Mouse (Mus musculus): Measurements from ENCODE around the gene Prrg3. TPM values are rescaled to one million over a fixed set of nuclear protein-coding genes. Genes with fewer than 3 reads are reported as not detected.

Prrg3 gene
- polyA plus RNA-seq (2014; fragmentation: Nextera tagmentation; extraction: Ambion mirVana): 9.0 and 9.6 TPM in 2 replicates

GRCm38 (mm10) chrX:71962073-71963051 lies at the start of gene Prrg3:
TSS of gene Prrg3 (plus strand) at chrX:71962624.
- Histone ChIP-seq H3K36me3 (ENCODE audit: control insufficient read depth, insufficient read depth, low read length) (no peaks in the 10 kb centered on the region), H3K9me3 (ENCODE audit: control insufficient read depth, low read length) (no peaks in the 10 kb centered on the region), H3K4me3 (ENCODE audit: control insufficient read depth in 1 of 2, insufficient read depth in 1 of 2, low read depth in 1 of 2, low read length in 2 of 2) (peak within 1 kb of the TSS; percentile 46 to 47), H3K27ac (replicated peaks in 1 of 2; ENCODE audit: control insufficient read depth in 1 of 2, insufficient read depth in 1 of 2, low read depth in 2 of 2, low read length in 2 of 2) (no peak within 1 kb of the TSS; a peak in 2 of 4 replicates), H3K9ac (ENCODE audit: low read length) (peak within 1 kb of the TSS; percentile 66), H3K4me1 (ENCODE audit: control insufficient read depth in 2 of 2, insufficient read depth in 2 of 2, low read length in 2 of 2) (no peaks in the 10 kb centered on the region), H3K4me2 (ENCODE audit: low read length) (peak within 1 kb of the TSS; percentile 75), H3K27me3 (ENCODE audit: control insufficient read depth, insufficient read depth, low read length) (peaks cover 9% of the 10 kb centered on the region)
- peak; percentile 76 for ATAC-seq (ENCODE audit: insufficient number of reproducible peaks, insufficient read depth, low FRiP score, low read depth)
- 15% methylated on average over 56 of the region's 72 CpGs for WGBS

- Histone ChIP-seq H3K4me1 (ENCODE audit: control insufficient read depth in 2 of 2, insufficient read depth in 2 of 2, low read length in 2 of 2) (no peaks in the 10 kb centered on the region), H3K9ac (ENCODE audit: low read length) (no peak overlapping the region), H3K27me3 (ENCODE audit: control insufficient read depth, insufficient read depth, low read length) (no peaks in the 10 kb centered on the region), H3K4me3 (ENCODE audit: control insufficient read depth in 1 of 2, insufficient read depth in 1 of 2, low read depth in 1 of 2, low read length in 2 of 2) (no peak overlapping the region), H3K36me3 (ENCODE audit: control insufficient read depth, insufficient read depth, low read length) (no peaks in the 10 kb centered on the region), H3K9me3 (ENCODE audit: control insufficient read depth, low read length) (no peaks in the 10 kb centered on the region), H3K4me2 (ENCODE audit: low read length) (no peak overlapping the region), H3K27ac (replicated peaks in 1 of 2; ENCODE audit: control insufficient read depth in 1 of 2, insufficient read depth in 1 of 2, low read depth in 2 of 2, low read length in 2 of 2) (no peak overlapping the region)
- WGBS: 18% methylated on average over 3 of the region's 3 CpGs
- no peak for ATAC-seq (ENCODE audit: insufficient number of reproducible peaks, insufficient read depth, low FRiP score, low read depth)
Measured at GRCm38 (mm10) chrX:71946631-71947030, 15.8 kb upstream of the Prrg3 start.

GRCm38 (mm10) chrX:71958366-71958765 lies 4.1 kb upstream of the Prrg3 start:
- no peak overlapping the region for H3K4me3 ChIP-seq (ENCODE audit: control insufficient read depth in 1 of 2, insufficient read depth in 1 of 2, low read depth in 1 of 2, low read length in 2 of 2)
- peaks cover 9% of the 10 kb centered on the region for H3K27me3 ChIP-seq (ENCODE audit: control insufficient read depth, insufficient read depth, low read length)
- H3K9me3 ChIP-seq (ENCODE audit: control insufficient read depth, low read length): no peaks in the 10 kb centered on the region
- ATAC-seq (ENCODE audit: insufficient number of reproducible peaks, insufficient read depth, low FRiP score, low read depth): no peak
- no peaks in the 10 kb centered on the region for H3K4me1 ChIP-seq (ENCODE audit: control insufficient read depth in 2 of 2, insufficient read depth in 2 of 2, low read length in 2 of 2)
- H3K4me2 ChIP-seq (ENCODE audit: low read length): no peak overlapping the region
- H3K9ac ChIP-seq (ENCODE audit: low read length): no peak overlapping the region
- H3K36me3 ChIP-seq (ENCODE audit: control insufficient read depth, insufficient read depth, low read length): no peaks in the 10 kb centered on the region
- no peak overlapping the region for H3K27ac ChIP-seq (replicated peaks in 1 of 2; ENCODE audit: control insufficient read depth in 1 of 2, insufficient read depth in 1 of 2, low read depth in 2 of 2, low read length in 2 of 2)

- WGBS: 50% methylated on average over 9 of the region's 9 CpGs
- H3K4me3 ChIP-seq (ENCODE audit: control insufficient read depth in 1 of 2, insufficient read depth in 1 of 2, low read depth in 1 of 2, low read length in 2 of 2): peak overlapping the region; percentile 46 to 47
- peaks cover 9% of the 10 kb centered on the region for H3K27me3 ChIP-seq (ENCODE audit: control insufficient read depth, insufficient read depth, low read length)
- ATAC-seq (ENCODE audit: insufficient number of reproducible peaks, insufficient read depth, low FRiP score, low read depth): no peak
- peak overlapping the region; percentile 66 for H3K9ac ChIP-seq (ENCODE audit: low read length)
- no peaks in the 10 kb centered on the region for H3K9me3 ChIP-seq (ENCODE audit: control insufficient read depth, low read length)
- H3K4me2 ChIP-seq (ENCODE audit: low read length): peak overlapping the region; percentile 75
- no peaks in the 10 kb centered on the region for H3K4me1 ChIP-seq (ENCODE audit: control insufficient read depth in 2 of 2, insufficient read depth in 2 of 2, low read length in 2 of 2)
- H3K27ac ChIP-seq (replicated peaks in 1 of 2; ENCODE audit: control insufficient read depth in 1 of 2, insufficient read depth in 1 of 2, low read depth in 2 of 2, low read length in 2 of 2): no peak overlapping the region; a peak in 1 of 4 replicates
- H3K36me3 ChIP-seq (ENCODE audit: control insufficient read depth, insufficient read depth, low read length): no peaks in the 10 kb centered on the region
Measured at GRCm38 (mm10) chrX:71963275-71963912, 970 bp downstream of the Prrg3 start.

DNA sequence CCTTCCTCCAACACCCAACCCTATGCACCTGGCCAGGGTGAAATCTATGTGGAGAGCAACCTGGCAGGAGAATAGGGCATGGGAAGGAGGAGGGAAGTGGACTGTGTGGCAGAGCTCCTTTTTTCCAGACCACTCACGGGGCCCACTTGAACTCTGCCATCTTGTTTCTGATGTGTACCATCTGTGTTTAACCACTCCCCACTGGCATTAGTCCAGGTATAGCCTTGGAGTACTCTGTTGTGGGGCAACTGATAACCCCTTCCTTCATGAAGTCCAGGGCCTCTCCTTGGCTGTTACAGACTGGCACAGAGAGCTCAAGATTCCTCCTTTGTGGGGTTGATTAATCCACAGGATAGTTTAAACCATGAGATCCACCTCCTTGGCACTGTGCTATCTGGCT lies 5.8 kb downstream of the Prrg3 start:
- no peaks in the 10 kb centered on the region for H3K36me3 ChIP-seq (ENCODE audit: control insufficient read depth, insufficient read depth, low read length)
- 50% methylated on average over 1 of the region's 1 CpGs for WGBS

GRCm38 (mm10) chrX:71968816-71969215 lies 6.4 kb downstream of the Prrg3 start:
- Histone ChIP-seq H3K36me3 (ENCODE audit: control insufficient read depth, insufficient read depth, low read length) (no peaks in the 10 kb centered on the region), H3K27ac (replicated peaks in 1 of 2; ENCODE audit: control insufficient read depth in 1 of 2, insufficient read depth in 1 of 2, low read depth in 2 of 2, low read length in 2 of 2) (no peak overlapping the region), H3K4me2 (ENCODE audit: low read length) (no peak overlapping the region), H3K9ac (ENCODE audit: low read length) (no peak overlapping the region), H3K4me1 (ENCODE audit: control insufficient read depth in 2 of 2, insufficient read depth in 2 of 2, low read length in 2 of 2) (no peaks in the 10 kb centered on the region), H3K9me3 (ENCODE audit: control insufficient read depth, low read length) (no peaks in the 10 kb centered on the region), H3K4me3 (ENCODE audit: control insufficient read depth in 1 of 2, insufficient read depth in 1 of 2, low read depth in 1 of 2, low read length in 2 of 2) (no peak overlapping the region), H3K27me3 (ENCODE audit: control insufficient read depth, insufficient read depth, low read length) (no peaks in the 10 kb centered on the region; the same call in 1 of the 2 replicates)
- no peak for ATAC-seq (ENCODE audit: insufficient number of reproducible peaks, insufficient read depth, low FRiP score, low read depth)
- 71% methylated on average over 6 of the region's 6 CpGs for WGBS

More for the DNA sequence above, 5.8 kb downstream of the Prrg3 start:
- no peak overlapping the region for H3K4me2 ChIP-seq (ENCODE audit: low read length)
- no peaks in the 10 kb centered on the region for H3K4me1 ChIP-seq (ENCODE audit: control insufficient read depth in 2 of 2, insufficient read depth in 2 of 2, low read length in 2 of 2)
- no peak overlapping the region for H3K9ac ChIP-seq (ENCODE audit: low read length)
- no peaks in the 10 kb centered on the region for H3K9me3 ChIP-seq (ENCODE audit: control insufficient read depth, low read length)
- H3K27me3 ChIP-seq (ENCODE audit: control insufficient read depth, insufficient read depth, low read length): no peaks in the 10 kb centered on the region; the same call in 1 of the 2 replicates
- no peak; the same call in 1 of the 2 replicates for ATAC-seq (ENCODE audit: insufficient number of reproducible peaks, insufficient read depth, low FRiP score, low read depth)
- H3K4me3 ChIP-seq (ENCODE audit: control insufficient read depth in 1 of 2, insufficient read depth in 1 of 2, low read depth in 1 of 2, low read length in 2 of 2): no peak overlapping the region
- H3K27ac ChIP-seq (replicated peaks in 1 of 2; ENCODE audit: control insufficient read depth in 1 of 2, insufficient read depth in 1 of 2, low read depth in 2 of 2, low read length in 2 of 2): no peak overlapping the region

DNA sequence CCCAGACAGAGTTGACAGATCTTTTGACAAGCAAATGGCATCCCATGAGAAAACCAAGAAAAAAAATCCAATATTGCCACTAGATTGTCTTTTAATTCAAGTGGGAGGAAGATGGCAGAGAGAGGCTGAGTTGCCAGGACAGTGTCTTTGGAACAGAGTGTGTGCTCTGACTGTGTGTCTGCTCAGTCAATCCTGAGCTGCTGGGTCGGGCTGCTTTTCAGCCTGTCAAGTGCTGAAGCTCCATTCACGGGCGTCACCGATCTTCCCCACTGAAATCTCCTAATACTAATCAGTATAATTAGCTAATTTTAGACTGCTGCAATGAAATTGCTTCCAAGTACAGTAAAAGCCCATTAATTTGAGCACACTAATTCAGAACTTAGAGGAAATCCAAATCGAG lies 8.9 kb downstream of the Prrg3 start:
- Histone ChIP-seq H3K27me3 (ENCODE audit: control insufficient read depth, insufficient read depth, low read length) (no peaks in the 10 kb centered on the region), H3K36me3 (ENCODE audit: control insufficient read depth, insufficient read depth, low read length) (no peaks in the 10 kb centered on the region), H3K4me3 (ENCODE audit: control insufficient read depth in 1 of 2, insufficient read depth in 1 of 2, low read depth in 1 of 2, low read length in 2 of 2) (no peak overlapping the region), H3K9ac (ENCODE audit: low read length) (no peak overlapping the region), H3K4me2 (ENCODE audit: low read length) (no peak overlapping the region), H3K27ac (replicated peaks in 1 of 2; ENCODE audit: control insufficient read depth in 1 of 2, insufficient read depth in 1 of 2, low read depth in 2 of 2, low read length in 2 of 2) (no peak overlapping the region), H3K4me1 (ENCODE audit: control insufficient read depth in 2 of 2, insufficient read depth in 2 of 2, low read length in 2 of 2) (no peaks in the 10 kb centered on the region), H3K9me3 (ENCODE audit: control insufficient read depth, low read length) (no peaks in the 10 kb centered on the region)
- 65% methylated on average over 5 of the region's 5 CpGs for WGBS
- ATAC-seq (ENCODE audit: insufficient number of reproducible peaks, insufficient read depth, low FRiP score, low read depth): no peak
